Mouse (Mus musculus): ENCODE data around the gene Cox8b. TPM values are rescaled to one million over a fixed set of nuclear protein-coding genes. Genes with fewer than 3 reads are reported as not detected.

Gene Cox8b
- total RNA-seq (2021) = not detected

DNA sequence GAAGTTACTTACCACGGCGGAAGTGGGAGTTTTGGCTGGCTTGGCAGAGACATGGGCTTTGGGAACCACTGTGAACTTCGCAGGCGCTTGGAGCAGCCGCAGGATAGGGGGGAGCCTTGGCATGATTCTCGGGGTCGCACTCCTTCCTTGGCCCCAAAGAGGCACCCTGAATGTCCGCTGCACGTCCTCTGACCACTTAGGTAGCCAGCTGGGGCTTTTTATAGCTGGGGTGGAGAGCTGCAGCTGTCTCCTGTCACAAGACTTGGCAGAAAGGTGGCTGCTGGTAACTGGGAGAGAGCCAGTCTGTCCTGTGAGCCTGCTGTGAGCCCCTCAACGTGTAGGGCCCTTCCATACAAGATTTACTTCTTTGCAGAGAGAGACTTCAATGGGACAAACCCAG lies at the start of gene Cox8b:
Cox8b (minus strand) TSS at position 227 of the 400 bp plus-strand sequence.
- DNase-seq = peak; percentile 21
- intact Hi-C loops (cut with DNase I) = loop anchor here (10.0 kb wide), 1 partner anchor 275 kb away; the partner anchor contains the start of gene Rnh1

DNA sequence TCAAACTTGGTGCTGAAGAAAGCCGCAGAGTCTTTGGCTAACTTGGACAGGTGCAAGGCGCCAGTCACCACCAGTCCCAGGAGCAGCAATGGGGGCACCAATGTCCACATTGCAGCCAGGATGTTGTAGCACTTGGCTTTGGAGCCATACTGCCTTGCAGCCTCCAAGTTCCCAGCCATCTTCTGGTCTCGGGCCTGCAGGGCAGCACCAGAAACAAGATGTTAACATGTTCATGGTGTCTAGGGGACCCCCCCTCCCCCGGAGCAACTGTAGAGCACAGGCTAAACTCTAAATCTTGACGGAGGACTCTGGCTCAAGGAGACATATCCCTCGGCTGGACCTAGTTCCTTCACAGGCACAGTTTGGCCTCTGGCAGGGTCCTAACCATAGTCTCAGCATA lies 49.0 kb upstream of the Cox8b start:
- intact Hi-C loops (cut with DNase I) = no loop called here
- DNase-seq = no peak

DNA sequence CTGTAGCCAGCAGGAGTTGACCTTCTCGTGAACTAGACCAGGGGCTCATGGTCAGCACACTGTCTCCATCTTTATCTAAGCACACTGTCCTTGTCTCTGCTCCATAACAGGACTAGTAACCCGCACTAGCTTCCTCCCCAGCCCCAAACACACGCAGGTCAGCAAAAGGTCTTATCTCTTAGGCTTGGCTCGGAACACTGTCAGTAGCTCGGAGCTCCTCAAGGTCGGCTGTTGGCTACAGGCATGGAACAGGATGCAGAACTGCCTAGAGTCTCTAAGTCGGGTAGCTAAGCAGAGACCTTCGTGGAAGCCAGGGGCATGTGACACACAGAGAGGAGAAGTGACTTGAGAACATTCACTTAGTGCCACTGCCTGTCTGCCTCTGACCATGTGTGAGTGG lies 47.9 kb upstream of the Cox8b start:
- DNase-seq = no peak
- intact Hi-C loops (cut with DNase I) = no loop called here

DNA sequence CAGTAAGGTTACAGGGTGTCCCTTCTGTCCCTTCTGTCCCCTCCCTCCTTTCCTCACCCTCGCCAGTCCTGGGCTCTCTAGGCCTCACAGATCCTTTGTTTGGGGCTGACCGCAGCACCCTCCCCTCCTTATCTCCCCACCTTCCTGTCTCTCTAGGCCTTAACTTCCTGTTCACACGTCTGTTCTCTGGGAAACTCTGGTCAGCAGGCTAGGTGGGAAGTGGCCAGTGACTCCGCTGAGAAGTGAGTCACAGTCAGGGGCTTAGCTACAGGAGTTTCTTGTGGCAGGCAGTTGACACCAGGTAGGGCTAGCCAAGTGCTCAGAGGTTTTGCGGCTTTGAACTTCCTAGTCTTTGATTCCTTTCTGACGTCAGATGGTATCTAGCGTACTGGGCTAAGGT lies 46.7 kb upstream of the Cox8b start:
- intact Hi-C loops (cut with DNase I) = no loop called here

DNA sequence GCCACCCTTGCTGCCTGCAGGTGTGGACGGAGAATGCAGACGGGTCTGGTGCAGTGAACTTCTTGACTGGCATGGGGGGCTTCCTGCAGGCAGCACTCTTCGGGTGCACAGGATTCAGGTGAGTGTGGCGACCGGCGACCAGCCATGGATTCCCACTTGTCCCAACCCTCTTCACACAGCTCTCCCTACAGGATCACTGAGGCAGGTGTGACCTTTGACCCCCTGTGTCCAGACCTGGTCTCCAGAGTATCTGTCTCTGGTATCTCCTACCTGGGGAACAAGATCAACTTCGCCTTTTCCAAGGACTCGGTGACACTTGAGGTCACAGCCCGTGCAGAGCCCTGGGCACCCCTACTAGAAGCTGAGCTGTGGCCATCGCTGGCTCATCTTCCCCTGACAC lies 46.1 kb upstream of the Cox8b start:
- intact Hi-C loops (cut with DNase I) = no loop called here

More for the DNA sequence above, 46.7 kb upstream of the Cox8b start:
- DNase-seq = no peak

DNA sequence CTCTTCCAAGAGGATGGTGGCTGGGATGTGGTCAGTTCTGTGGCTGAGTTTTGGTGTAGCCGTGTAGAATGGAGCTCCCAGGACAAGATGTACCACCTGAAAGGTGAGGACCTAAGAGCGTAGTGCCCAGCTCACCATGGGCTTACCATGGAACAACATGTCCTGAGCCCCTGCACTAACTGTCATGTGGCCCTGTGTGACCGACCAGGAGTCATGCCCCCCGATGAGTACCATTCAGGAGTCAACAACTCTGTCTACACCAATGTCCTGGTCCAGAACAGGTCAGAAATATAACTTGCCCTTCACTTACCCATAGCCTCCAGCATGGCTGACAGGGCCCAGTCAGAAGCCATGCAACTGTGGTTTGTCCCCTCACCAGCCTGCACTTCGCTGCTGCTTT lies 45.0 kb upstream of the Cox8b start:
- intact Hi-C loops (cut with DNase I) = no loop called here
- no peak for DNase-seq

More for the DNA sequence above, 46.1 kb upstream of the Cox8b start:
- no peak for DNase-seq

DNA sequence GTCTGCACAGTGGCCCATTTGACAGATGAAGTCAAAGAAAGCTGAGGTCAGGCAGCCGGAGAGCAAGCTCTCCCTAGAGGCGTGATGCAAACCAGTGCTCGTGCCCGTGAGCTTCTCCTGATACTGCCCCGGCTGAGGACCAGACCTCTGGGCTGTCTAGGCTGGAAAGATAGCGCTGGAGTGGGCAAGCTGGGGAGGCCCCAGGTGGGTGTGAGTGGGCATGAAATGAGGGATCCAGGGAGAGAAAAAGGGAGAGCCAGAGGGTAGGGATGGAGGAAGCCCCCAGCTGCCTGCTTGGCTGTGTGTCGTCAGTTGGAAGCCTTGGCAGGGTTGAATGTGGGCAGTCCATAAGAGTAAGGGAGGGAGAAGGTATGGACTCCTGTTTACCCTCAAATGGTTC lies 44.0 kb upstream of the Cox8b start:
- no peak for DNase-seq
- intact Hi-C loops (cut with DNase I) = no loop called here

DNA sequence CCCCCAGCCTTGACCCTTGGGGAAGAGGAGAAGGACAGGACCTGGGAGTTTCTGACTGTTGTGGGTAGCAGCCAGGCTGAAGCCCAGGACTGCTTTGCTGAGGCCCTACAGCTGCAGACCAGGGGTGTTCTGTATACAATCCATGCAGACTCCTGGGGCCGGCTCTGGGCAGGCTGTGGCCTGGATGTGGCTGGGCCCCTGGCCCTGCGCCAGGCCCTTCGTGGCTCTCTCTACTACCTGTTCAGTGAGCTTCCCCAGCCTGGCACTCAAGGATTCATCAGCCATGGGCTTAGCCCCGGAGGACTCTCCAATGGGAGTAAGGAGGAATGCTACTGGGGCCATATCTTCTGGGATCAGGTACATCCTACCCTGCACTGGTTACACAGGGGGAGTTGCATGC lies 43.1 kb upstream of the Cox8b start:
- intact Hi-C loops (cut with DNase I) = no loop called here

DNA sequence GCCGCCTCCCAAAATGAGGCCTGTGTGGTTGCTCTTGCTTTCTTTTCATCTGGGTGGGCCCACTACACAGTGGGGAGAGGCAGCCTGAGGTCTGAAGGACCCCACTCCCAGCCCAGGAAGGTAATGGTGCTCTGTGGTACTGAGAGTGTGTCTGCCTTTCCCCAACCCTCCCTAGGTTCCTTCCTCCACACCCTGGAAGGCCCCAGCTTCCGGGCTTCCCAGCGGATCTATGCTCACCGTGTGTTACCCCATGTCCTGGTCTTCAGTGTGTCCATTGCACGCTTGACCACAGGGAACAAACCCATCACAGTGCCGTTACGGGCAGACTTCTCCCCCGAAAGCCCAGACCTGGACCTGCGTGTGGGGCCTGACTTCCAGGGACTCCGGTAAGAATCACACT lies 42.6 kb upstream of the Cox8b start:
- DNase-seq = no peak
- intact Hi-C loops (cut with DNase I) = no loop called here

More for the DNA sequence above, 43.1 kb upstream of the Cox8b start:
- DNase-seq = no peak

DNA sequence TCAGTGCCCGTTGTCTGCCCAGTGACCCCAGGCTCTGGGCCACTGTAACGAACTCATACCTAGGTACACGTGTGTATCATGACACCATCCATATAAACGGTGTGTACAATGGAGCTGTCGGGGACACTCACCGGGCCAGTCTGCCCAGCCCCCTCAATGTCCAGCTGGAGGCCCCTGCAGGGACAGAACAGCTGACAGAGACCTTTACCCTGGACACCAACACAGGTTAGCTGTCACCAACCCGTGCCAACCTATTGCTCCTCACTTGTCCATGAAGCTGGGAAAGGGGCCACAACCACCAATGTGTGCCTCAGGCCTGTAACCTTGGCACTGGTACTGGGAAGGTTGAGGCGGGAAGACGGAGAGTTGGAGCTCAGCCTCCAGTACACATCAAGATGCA lies 42.1 kb upstream of the Cox8b start:
- no peak for DNase-seq
- intact Hi-C loops (cut with DNase I) = no loop called here

DNA sequence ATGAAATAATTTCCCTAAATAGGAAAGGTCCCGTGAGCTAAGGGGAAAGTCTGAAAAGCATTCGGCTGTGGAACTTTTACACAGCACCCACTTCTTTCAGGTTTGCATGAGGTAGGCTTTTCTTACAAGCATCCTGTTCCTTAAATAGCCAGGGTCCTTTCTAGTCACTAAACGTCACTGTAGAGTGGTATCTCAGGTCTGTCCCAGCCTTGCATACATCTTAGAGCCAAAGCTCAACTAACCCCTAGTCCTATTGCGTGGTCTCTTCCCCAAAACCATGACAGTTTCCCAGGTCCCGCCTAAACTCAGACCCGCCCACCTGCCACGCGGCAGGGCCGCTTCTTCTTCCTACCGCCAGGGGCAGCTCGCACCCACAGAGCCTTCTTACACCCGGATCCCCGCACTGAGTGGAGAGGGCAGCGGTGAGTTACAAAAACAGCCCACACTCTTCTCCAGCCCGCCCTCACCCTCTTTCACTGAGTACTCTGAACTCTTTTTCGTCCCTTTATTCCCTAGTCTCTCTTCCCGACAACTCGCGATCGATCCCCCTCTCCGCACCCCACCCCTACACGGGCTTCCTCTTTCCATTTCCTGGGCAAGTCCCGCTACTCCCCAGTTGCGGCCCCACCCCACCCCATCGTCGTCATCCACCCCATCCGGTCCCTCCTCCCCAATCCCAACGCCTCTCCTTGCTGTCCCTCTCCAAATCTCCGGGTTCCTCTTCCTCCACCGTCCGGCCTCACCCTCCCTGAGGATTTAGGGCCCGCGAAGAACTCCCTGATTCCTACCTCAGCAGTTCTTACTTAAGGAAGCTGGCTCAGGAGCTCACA lies 41.2 kb upstream of the Cox8b start, which contains the start of gene Pgghg:
Pgghg (plus strand) TSS at position 170 of the 830 bp plus-strand sequence.
- DNase-seq = peak; percentile 84
- intact Hi-C loops (cut with DNase I) = no loop called here

DNA sequence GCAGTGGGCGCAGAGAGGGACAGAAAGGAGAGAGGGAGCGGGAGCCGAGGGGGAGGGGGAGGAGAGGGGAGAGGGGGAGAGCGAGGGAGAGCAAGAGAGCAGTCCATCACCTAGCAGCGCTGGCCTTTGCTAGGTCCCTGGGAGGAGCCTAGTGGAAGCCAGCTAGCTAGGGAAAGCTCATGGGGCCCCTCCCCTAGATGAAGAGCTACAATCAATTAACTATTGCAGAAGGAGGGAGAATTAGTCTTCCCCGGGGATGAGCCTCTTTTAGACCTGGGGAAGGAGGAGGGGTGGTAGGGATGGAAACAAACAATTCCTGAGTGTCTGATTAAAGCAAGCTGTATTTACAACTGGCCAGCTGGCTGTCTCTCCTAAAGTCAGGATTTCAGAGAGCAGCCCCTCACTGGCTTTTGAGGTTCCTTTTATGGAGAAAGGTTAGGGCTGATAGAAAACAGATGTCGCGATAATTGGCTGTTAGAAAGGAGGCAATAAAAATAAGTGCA lies 39.5 kb upstream of the Cox8b start:
- no peak for DNase-seq
- intact Hi-C loops (cut with DNase I) = no loop called here

DNA sequence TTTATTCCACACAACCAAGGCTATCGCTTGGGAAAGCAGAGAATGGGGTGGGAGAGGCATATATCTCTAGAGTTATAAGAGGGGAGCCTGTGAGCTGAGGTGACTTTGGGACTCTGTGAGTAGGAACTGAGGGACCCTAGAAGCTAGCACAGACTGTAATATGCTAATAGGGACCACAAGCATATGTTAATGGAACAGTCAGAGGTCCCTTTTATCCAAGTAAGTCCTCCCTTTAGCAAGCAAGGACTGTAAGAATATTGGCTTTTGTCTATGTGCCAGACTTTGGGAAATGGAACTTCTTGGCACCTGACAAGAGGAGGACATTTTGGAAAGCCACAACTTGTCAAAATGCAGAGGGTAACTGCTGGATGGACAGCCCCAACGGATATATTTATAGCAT lies 38.6 kb upstream of the Cox8b start:
- DNase-seq = no peak
- intact Hi-C loops (cut with DNase I) = no loop called here

DNA sequence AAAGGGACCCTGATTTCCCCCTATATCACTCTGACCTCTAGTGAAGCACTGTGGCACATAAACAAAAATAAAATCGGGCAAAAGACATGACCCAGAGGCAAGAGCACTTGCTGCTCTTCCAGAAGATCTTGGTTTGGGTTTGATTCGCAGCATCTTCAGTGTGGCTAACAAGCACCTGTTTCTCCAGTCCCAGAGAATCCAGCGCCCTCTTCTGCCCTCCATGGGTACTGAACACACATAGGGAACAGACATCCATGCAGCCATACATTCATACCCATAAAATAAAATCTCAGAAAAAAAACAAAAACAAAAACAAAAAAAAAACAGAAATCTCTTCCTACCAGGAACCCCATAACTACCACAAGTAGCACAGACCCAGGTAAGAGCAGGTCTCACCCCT lies 38.2 kb upstream of the Cox8b start:
- intact Hi-C loops (cut with DNase I) = no loop called here
- no peak for DNase-seq

DNA sequence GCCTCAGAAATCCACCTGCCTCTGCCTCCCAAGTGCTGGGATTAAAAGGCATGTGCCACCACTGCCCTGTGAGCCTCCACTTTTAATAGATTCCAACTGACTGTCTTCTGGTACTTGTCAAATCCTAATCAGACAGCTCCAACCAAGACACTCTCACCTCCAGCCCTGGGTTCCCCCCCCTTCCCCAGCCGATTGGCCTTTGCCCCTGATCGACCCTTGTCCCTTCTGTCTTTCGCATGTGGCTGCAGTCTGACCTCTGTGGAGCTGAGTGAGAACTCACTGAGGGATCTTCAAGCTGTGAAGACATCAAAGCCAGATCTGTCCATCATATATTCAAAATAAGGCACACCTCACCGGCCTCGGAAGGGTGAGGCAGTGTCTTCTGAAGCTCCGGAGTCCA lies 26.9 kb upstream of the Cox8b start:
- intact Hi-C loops (cut with DNase I) = no loop called here
- no peak for DNase-seq

DNA sequence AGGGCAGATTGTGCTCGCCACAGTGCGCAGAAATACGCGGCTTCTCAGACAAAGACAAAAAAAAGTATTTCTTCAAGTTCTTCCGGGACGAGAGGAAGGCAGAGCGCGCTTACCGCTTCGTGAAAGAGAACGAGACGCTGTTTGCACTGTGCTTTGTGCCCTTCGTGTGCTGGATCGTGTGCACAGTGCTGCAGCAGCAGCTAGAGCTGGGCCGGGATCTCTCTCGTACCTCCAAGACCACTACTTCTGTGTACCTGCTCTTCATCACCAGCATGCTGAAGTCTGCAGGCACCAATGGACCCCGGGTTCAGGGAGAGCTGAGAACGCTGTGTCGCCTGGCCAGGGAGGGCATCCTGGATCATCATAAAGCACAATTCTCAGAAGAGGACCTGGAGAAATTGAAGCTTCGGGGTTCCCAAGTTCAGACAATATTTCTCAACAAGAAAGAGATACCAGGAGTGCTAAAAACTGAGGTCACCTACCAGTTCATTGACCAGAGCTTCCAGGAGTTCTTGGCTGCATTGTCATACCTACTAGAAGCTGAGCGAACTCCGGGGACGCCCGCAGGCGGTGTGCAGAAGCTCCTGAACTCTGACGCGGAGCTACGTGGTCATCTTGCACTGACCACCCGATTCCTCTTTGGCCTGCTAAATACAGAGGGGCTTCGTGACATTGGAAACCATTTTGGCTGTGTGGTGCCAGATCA lies 23.0 kb upstream of the Cox8b start:
- intact Hi-C loops (cut with DNase I) = no loop called here
- no peak for DNase-seq

DNA sequence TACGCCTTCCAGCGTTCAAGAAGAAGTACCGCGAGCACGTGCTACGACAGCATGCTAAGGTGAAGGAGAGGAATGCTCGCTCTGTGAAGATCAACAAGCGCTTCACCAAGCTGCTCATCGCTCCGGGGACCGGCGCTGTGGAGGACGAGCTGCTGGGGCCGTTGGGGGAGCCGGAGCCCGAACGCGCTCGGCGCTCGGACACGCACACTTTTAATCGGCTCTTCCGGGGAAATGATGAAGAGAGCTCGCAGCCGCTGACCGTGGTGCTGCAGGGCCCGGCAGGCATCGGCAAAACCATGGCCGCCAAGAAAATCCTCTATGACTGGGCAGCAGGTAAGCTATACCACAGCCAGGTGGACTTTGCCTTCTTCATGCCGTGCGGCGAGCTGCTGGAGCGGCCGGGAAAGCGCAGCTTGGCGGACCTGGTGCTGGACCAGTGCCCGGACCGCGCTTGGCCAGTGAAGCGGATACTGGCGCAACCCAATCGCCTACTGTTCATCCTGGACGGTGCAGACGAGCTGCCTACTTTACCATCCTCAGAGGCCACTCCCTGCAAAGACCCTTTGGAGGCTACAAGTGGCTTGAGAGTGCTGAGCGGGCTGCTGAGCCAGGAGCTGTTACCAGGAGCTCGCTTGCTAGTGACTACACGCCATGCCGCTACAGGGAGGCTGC lies 22.3 kb upstream of the Cox8b start:
- peak; percentile 78 for DNase-seq
- intact Hi-C loops (cut with DNase I) = no loop called here

DNA sequence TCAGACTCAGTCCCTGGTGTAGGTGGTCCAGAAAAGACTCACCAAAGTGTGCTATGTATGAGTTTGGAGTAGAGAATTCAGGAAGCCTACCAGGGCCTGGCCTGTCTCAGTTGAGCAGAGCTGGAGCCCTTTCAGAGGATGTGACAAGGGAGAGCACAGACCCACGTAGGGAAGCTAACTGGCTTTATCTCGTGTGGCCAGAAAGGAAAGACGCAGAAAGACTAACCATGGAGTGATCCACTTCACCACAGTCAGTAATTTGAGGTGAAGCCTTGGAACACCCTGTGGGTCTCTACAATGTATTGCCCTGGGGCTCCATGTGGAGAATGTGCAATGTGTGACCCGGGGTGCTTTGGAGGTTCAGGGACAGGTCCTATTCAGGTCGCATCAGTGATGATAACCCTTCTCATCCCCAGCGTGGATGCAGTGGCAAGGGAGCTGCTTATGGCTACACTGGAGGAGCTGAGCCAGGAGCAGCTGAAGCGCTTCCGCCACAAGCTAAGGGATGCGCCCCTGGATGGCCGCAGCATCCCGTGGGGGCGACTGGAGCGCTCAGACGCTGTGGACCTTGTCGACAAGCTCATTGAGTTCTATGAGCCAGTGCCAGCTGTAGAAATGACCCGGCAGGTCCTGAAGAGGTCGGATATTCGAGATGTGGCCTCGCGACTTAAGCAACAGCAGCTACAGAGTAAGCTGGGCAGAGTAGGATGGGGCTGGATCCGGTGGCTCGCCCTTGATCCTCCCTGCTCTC lies 21.2 kb upstream of the Cox8b start:
- no peak for DNase-seq
- intact Hi-C loops (cut with DNase I) = no loop called here

DNA sequence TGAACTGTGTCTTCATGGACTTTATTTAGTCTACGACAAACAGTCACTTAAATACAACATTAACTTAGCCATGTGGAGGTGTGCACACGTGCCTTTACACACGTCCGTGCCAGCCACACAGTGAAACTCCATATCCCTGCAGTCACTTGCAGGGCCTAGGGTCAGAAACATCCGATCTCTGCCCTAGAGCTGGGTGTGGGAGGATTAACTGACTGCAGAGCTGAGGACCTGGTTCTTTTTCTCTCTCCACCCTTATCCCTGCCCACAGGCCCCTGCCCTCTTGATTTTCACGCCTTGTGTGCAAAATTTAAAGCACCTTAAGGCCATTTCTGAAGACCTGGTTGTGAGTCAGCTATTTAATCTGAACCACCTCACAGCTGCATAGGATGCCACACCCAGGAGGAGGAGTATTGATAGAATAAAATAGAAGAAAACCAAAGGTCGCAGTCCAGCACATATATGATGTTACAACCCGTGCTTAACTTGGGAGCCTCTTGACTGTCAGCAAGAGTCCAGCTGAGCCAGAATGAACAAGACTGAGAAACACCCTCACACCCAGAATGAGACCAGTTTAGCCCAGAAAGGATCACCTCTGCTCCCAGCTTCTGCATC lies 20.3 kb upstream of the Cox8b start, which contains the start of gene Nlrp6:
Nlrp6 (plus strand) TSS at position 485 of the 612 bp plus-strand sequence.
- no peak for DNase-seq
- intact Hi-C loops (cut with DNase I) = no loop called here

DNA sequence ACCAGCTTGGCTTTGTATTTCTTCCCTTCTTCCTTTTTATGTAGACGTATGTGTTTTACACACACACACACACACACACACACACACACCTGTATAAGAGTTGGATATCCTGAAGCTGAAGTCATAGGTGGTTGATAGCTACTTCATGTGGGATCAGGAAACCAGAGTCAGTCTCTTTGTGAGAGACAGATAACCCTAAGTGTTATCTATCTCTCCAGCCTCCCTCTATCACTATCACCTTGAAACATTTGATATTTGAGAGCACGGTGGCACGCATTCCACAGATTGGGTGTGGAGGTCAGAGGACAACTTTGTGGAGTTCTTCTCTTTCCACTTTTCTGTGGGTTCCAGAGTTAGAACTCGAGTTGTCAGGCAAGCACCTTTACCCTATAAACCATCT lies 19.7 kb upstream of the Cox8b start:
- no peak for DNase-seq
- intact Hi-C loops (cut with DNase I) = no loop called here

Data from left cerebral cortex, postnatal 4 days (tissue).